Mouse (Mus musculus): ENCODE results near the gene Slc2a1. TPM values are rescaled to one million over a fixed set of nuclear protein-coding genes. Genes with fewer than 3 reads are reported as not detected.

The Slc2a1 gene
- total RNA-seq, 2 experiments from 2014 or later, result 12.2 to 13.5 TPM

DNA sequence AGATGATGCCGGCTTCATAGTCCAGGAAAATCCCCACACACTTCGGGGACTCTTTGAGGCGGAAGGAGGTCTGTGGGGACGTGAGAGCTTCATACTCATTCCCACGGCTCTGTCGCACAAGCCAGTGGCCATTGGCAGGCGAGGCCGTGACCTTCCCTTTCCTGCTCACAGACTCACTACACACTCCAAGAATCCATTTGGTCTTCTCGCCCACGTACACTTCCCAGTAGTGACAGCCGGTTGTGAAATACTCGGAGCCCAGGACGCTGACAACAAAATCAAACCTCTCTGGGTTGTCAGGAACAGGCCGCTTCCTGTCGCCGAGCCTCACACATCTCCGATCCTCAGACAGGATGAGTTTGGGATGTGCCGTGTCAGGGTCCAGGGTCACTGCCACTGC is 69.8 kb downstream of the Slc2a1 start:
- DNase-seq, result peak; percentile 49 to 69

DNA sequence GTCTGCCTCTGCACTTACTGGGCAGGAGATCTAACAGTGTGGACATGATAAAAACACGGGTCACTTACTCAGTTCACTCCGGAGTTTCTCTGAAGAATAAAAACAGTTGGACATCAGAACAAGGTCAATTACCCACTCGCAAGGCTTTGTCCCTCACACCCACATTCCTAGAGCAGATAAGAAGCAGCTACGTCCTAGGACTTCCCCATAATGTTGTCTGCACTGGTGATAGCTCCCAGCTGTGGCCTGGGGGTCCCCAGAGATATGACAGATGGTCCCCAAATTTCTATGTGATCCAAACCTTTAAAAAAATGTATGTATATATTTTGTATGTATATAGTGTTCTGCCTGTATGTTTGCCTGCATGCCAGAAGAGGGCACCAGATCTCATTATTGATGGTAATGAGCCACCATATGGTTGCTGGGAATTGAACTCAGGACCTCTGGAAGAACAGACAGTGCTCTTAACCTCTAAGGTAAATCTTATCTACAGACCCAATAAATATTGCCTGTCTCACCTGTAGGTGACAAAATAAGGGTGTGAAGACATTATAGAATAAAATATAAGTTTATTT is 71.7 kb downstream of the Slc2a1 start:
- no peak for DNase-seq

DNA sequence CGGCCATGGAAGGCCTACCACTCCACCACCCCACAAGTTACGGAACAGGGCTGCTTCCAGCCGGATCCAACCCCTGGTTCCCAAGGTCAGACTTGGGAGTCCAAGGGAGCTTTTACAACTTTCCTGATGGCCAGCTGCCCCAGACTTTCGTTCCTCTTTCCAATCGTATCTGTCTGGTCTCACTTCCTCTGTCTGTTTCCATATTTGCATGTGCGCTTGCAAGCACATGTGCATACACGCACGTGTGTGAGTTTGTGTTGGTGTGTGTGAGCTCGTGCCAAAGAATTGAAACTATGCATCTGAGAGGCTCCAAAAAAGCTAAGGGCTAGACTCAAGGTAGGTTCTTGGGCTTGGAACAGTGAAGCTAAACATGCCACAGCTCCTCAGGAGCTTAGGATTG is 72.9 kb downstream of the Slc2a1 start:
- peak in 1 of 2 experiments; percentile 44 for DNase-seq

DNA sequence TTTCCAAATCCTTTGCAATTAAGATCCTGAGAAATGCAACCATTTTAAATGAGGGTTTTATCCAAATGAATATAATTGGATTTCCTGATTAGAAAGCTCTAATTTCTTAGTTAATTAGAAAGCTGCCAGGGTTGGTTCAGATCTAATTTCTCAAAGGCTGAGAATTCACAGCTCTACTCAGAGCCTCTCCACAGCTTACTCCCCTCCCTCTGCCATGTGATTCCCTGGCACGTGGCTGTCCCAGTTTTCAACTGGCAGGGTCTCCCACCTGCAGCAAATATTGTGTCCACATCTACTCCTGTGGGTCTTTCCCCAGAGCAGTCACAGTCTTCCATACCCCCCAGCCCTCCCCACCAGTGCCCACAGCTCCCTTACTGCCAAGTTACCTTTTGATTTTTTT is 75.0 kb downstream of the Slc2a1 start:
- no peak for DNase-seq

DNA sequence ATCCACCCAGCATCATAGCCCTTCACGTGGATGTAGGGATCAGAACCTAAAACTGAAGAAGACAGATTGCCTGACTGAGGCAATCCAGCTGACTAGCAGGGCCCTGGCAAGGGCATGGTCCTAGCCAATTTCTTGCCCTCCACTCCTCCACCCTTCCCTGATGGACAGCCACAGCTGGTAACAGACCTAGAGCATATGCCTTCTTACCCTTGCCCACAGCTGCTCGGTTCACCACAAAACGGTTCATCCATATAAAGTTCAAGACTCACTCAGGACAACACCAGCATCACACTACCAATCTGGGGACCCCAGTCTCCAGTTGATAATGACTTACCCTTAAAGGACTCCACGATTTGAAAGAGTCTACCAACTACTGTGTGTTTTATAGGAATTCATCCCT is 77.3 kb downstream of the Slc2a1 start:
- DNase-seq, result no peak

Small RNAs within 50 kb of the gene (microRNA-seq; reads per million reads assigned to microRNA genes)
- 0 reads per million in 2 experiments for gene Mir1957a

Other genes with a start within 250 kb of the Slc2a1 start
- gene Olfr1331, start 244.1 kb upstream of the Slc2a1 start, total RNA-seq (2021), result not detected
- gene Olfr1330, start 220.1 kb upstream of the Slc2a1 start, total RNA-seq (2021), result not detected
- gene Olfr1329, start 191.2 kb upstream of the Slc2a1 start, total RNA-seq (2021), result not detected
- not detected for gene Olfr1328, start 170.1 kb upstream of the Slc2a1 start, total RNA-seq (2021)
- gene Lao1, start 147.1 kb upstream of the Slc2a1 start, total RNA-seq (2021), result under 1 TPM; 0.10 to 0.62 TPM
- 10 to 100 TPM; 20.0 to 23.4 TPM for gene Zfp691, start 65.5 kb downstream of the Slc2a1 start, total RNA-seq (2021)
- gene Ermap, start 81.3 kb downstream of the Slc2a1 start, total RNA-seq (2021), result not detected
- gene Svbp, start 86.6 kb downstream of the Slc2a1 start, total RNA-seq (2021), result 10 to 100 TPM; 15.4 to 19.6 TPM
- gene Tmem269, start 109.5 kb downstream of the Slc2a1 start, total RNA-seq (2021), result not detected
- 10 to 100 TPM; 24.8 to 26.5 TPM for gene AU022252, start 124.0 kb downstream of the Slc2a1 start, total RNA-seq (2021)
- 1 to 10 TPM; 9.4 to 9.9 TPM for gene P3h1, start 124.2 kb downstream of the Slc2a1 start, total RNA-seq (2021)
- not detected for gene Cldn19, start 146.7 kb downstream of the Slc2a1 start, total RNA-seq (2021)
- gene Ybx1, start 185.9 kb downstream of the Slc2a1 start, total RNA-seq (2021), result 100 to 1,000 TPM; 684 to 750 TPM
- 10 to 100 TPM; 10.9 to 12.4 TPM for gene Ppih, start 211.8 kb downstream of the Slc2a1 start, total RNA-seq (2021)

All from heart, adult 18-20 months (tissue).